Mouse (Mus musculus) frontal cortex, adult 2 months (tissue): Measurements from ENCODE around the gene Selenon. TPM values are rescaled to one million over a fixed set of nuclear protein-coding genes. Genes with fewer than 3 reads are reported as not detected.
A peak's percentile ranks its signal among the peaks of the same experiment; 100 is the strongest.
"Not testable (repeated sequence)": the region's sequence is repeated elsewhere in the genome, so short reads cannot be mapped to it uniquely, and the experiment has no call there.

Source experiments
- DNase-seq, 2 experiments: peaks; one replicate each; pipeline ENCODE4 v3.0.0; 2022; ENCODE audit warnings: low spot score in 1 of 2; ENCODE audit errors: extremely low spot score in 1 of 2
- polyA plus RNA-seq: library from polyadenylated mRNA; depleted of rRNA; stranded (reverse); fragments of >200 nt; gene quantifications from 2 replicates; pipeline ENCODE4 v1.2.3, GENCODE M21; 2012

The Selenon gene
- polyA plus RNA-seq, 1 experiment = 19.4 TPM

DNA sequence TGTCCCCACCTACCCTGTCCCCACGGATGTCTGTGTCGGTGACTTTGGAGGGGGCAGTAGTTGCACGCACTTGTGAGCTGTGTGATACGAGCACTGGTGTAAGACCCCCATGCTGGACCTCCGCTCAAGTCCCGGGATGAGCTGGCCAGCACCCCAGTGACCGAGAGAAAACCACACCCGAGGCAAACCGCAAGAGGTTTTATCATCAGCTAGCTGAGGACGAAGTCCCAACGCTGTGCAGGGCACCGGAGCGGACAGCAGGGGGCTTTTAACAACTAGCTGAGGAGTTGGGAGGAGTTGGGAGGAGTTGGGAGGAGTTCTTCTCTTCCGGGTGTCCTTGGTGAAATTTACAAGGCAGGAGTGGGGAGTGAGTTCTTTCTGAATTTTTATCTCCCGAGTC is 39.2 kb downstream of the Selenon start:
- peak in 1 of 2 experiments; percentile 63 for DNase-seq

DNA sequence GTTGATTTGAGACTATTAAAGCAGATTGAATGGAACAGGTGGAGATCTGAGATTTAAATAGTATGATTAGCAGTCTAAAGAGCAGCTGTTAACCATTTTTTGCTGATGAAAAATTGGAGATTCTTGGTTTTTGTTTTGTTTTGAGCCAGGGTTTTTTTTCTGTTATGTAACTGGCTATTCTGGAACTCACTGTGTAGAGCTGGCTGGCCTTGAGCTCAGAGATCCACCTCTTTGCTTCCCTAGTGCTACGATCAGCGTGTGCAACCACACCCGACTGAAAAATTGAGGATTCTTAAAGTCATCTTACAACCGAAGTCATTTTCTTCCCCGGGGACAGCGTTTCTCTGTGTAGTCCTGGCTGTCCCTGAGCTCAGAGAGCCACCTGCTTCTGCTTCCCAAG is 40.2 kb downstream of the Selenon start:
- no peak for DNase-seq

DNA sequence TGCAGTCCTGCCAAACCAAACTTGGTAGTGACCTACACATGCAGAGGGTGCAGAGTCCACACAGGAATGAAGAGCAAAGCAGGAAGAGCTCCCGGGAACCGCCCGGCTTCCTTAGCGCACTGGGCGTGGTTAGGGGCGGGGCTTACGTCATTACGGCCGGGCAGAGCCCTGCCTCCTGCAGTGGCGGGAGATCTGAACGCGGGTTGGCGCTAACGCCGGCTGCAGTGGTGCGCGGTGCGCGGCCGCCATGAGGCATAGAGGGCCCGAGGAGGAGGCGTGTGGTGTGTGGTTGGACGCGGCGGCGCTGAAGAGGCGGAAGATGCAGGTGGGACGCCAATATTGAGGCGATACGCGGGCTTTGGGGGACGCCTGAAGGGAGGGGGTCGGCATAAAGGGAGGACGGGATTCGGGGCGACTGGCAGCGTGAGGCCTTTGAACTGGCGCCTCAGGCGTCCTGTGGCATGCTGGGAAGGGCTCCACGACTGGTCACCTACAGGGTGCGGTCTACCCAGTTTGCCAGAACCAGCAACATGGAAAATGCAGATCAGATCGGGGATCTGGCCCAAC is 41.0 kb downstream of the Selenon start, which contains the start of gene Aunip:
Gene Aunip, plus strand, starts transcription at position 155 of the 567 bp plus-strand sequence.
- DNase-seq = peak in 1 of 2 experiments; percentile 87

DNA sequence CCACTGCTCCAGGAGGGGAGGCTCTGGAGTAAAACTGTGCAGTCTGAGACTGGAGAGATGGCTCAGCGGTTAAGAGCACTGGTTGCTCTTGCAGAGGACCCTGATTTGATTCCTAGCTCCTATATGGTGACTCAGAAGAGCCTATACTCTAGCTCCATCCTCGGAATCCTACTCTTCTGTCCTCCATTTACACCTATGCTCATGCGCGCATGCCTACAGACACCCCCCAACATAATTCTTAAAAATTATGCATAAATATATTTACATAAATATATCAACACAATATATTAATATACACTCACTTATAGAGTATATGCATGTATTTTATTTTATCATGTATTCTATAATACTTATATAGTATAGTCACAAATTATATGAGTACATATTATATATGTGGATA is 41.6 kb downstream of the Selenon start:
- DNase-seq = no peak

DNA sequence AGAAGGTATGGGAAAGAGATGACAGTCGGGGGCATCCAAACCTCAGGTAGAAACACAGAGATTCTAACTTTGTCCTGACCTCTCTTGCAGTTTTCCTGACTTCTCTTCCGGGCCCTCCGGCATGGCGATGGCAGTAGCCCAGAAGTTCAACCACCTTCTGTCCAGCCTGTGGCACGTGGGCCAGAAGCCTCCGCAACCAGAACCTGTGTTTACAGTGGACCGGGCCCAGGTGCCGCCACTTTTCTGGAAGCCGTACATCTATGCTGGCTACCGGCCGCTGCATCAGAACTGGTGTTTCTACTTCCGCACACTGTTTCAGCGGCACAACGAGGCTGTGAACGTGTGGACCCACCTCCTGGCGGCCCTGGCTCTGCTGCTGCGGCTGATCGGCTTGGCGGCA is 45.3 kb downstream of the Selenon start:
- DNase-seq = no peak

DNA sequence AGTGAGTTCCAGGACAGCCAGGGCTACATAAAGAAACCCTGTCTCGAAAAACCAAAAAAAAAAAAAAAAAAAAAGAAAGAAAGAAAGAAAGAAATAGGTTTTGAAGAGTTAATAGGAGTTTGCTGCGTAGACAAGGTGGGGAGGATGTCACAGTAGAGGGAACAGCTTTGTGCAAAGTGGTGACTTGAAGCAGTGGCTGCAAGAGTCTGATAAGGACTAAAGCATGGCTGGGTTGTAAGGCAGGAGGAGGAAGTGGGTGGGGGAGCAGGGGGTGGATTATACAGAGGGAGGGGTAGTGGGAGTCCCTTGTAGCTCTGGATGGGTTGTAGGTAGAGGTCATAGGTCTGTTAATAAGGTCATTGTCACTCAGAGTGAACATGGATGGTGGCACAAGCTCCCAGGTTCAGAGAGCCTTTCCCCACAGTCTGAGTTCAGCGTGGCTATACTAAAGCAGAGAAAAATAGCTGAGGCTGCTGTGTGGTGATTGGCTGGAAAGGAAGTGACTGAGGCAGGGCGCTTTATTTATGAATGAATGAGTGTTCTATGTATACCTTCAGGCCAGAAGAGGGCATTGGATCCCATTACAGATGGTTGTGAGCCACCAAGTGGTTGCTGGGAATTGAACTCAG is 45.9 kb downstream of the Selenon start:
- DNase-seq = no peak

DNA sequence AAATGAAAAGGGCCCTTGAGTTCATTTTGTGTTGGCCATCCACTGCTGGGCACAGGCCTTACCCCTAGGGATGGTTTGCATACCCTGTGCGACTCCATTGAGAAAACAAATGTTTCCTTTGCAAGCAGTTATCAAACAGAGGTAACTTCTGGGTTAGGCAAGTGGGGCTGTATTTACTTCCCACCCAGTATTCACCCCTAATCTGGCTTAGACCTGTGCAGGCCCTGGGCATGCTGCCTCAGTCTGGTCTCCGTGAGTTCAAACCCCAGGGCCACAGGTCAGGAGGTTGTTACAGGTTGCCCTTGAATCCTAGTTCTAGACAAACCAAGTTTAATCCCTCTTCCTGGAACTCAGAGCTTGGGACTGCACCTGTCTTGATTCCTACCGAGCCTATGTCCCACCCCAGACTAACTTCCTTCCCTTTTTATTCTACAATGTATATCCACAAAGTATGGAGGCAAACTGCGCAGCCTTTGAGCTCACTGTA is 46.6 kb downstream of the Selenon start:
- no peak for DNase-seq

DNA sequence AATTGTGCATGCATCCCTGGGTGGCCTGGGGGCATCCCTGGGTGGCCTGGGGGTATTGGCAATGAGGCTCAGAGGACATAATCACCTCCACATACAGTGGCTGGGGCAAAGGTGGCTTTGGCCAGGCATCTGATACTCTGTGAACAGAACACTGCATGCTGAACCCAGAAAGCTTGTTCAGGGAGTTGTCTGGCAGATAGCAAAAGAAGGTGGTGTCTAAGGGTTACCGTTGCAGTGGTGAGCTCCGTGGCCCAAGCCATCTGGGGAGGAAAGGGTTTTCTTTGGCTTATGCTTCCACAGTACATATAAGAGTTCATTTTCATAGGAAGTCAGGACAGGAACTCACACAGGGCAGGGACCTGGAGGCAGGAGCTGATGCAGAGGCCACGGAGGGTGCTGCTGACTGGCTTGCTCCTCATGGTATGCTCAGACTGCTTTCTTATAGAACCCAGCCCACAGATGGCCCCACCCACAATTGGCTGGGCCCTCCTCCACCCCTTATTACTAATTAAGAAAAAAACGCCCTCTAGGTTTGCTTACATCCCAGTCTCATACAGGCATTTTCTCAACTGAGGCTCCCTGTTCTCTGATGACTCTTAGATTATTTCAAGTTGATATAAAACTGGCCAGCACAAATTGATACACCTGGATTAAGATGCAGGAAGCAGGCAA is 48.1 kb downstream of the Selenon start:
- no peak for DNase-seq

DNA sequence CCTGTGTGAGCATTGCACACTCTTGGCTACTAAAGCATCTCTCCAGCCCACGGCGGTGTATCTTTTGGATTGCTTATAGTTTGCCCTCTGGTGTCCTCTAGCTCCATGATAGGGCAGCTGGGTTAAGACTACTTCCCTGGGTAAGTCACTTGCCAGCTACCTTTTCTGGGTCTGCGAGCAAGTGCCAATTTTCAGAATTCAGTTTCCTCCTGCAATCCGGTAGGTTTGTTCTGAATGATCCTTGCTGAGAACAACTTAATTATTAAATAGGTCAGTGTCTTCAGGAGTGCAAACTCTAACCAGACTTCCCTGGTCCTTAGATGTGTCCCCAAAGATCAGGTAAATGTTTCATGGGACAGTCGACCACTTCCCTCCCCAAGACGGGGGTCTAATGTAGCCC is 50.9 kb downstream of the Selenon start:
- DNase-seq = no peak

DNA sequence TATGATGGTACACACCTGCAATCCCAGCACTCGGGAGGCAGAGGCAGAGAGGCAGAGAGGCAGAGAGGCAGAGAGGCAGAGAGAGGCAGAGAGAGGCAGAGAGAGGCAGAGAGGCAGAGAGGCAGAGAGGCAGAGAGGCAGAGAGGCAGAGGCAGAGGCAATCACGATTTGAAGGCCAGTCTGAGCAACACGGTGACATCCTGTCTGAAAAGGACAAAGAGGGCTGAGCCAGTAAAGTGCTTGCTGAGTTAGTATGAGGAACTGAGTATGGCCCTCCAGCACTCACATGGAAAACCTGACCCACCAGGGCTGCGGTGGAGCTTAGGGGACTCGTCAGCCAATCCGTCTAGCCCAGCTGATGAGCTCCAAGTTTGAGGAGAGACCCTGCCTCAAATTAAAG is 53.0 kb downstream of the Selenon start:
- DNase-seq = not testable (repeated sequence)

DNA sequence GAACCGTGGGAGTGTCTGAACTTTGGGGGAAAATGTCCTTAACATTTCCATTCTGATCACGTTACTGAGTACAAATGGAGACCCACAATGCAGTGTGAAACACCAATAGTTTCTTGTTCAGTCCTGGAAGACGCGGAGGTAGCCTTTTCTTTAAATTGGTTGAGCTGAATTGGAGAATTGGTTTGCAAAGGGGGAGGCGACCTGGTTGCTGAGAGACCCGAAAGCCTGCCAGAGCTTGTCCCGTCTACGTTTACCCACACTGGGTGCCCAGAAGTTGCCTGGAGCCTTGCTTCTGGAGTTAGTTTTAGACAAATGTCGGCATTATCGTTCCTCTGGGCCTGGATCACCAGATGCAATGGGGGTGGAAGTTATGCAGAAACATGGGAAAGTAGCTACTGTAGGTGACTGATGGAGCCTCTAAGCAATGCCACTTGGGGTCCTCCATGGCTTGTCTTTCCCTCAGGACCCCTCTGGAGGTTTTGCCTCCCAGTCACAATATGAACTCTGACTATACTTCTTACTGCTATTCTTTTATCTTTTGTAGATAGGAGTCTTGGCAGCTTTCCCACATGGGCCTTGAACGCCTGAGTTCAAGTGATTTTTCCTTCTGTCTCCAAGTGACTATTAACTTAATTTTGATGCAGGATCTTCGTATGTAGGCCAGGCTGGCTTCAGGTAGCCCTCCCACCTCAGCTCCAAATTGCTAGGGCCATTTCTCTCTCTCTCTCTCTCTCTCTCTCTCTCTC is 53.8 kb downstream of the Selenon start:
- no peak for DNase-seq

DNA sequence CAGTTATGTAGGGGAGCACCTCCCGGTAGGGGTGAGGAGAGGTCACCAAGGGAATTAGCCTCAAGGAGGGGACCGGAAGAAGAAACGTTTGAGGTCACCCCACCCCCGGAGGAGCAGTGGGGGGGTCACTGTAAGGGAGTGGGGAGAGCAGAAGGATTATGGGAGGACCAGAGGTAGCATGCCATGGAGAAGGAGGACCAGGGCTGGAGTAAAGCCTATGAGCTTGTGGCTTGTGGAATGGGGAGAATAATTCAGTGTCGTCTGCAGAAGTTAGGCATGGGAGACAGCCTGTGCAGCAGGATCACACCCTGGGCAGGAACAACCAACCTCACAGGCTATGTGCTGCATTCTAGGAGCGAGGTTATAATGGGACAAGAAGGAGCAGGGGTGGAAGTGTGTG is 54.7 kb downstream of the Selenon start:
- DNase-seq = no peak

DNA sequence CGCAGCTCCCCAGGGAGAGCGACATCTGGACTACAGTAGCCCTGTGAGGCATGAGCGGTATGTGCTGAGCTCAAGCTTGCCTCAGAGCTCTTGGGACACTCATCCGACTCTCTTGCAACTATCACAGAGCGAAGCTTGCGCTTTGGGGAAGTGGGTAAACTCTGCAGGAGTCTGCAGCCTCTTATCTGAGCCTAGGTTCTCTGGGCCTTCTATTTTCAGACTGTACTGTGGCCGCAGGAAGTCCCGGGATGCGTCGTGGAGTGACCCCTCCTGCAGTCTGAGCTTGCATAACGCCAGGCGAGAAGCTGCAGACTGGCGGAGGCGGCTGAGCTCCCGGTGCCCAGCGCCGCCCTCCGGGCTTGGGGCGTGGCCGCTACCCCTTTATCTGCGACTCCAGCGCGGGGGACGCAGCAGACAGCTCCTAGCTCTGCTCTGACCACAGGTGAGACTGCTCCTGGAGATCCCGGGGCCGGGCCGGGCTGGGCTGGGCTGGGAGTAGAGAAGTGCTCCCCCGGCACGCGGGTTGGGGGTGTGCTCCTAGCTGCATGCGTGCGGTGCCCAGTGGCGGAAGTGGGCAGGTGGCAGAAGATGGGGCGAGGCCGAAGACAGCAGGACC is 55.3 kb downstream of the Selenon start, which contains the start of gene Paqr7:
Gene Paqr7, plus strand, starts transcription at position 103 of the 616 bp plus-strand sequence.
- DNase-seq = peak in 1 of 2 experiments; percentile 82

DNA sequence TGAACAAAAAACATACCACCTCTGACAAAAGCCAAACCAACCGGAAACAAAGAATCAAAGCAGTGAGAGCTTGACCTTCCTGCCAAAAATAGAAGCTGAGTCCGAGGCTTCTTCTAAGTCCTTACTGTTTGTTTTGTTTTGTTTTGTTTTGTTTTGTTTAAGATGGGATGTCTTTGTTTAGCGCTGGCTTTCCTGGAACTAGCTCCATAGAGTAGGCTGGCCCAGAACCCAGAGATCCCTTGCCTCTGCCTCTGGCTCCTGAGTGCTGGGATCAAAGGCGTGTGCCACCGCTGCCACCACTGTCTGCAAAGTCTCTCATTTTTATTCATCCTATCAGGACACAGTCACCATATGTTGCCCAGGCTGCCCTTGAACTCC is 56.4 kb downstream of the Selenon start:
- DNase-seq = no peak

DNA sequence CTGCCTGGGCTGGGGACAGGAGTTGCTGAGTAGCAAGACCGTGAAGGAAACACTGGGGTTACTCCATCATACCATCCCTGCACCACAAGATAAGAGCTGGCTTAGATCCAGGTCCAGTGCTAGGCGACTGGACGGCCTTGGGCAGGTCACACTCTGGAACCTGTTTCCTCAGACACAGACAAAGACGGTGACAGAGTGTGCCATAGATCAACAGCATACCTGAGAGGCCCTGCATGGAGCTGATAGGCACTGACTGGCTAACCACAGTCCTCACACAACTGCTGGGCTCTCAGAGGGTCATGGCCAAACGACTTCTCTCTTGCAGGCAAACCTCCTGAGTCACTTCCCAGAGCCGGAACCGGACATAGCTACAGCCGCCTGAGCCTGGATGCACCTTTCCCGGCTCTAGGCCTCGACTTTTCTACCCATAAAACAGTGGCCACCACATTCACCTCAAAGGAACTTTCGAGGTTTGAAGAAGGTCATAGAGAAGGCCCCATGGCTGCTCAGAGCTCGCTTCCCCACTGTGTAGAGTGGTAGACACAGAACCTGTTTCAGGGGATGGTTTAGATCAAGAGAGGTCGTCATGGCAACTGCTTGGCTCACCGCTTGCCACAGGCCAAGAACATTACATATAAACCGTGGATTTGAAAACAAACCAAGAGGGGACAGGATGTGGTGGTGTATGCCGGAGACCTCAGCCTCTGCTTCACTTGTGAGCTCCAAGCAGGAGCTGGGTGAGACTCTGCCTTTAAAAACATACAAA is 57.0 kb downstream of the Selenon start:
- no peak for DNase-seq

DNA sequence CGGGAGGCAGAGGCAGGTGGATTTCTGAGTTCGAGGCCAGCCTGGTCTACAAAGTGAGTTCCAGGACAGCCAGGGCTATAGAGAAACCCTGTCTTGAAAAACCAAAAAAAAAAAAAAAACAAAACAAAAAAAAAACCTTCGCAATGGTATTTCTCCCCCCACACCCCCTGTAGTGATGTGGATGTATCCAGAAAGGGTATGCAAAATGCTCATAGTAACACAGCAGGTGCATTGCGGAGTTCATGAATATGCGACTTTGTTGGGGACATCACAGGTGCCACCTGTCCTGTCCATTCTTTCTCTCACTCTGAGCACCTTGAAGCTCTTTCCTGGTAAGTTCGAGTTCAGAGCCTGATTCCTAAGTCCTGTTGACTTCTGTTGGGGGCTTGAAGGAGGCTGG is 57.8 kb downstream of the Selenon start:
- not testable (repeated sequence) for DNase-seq

DNA sequence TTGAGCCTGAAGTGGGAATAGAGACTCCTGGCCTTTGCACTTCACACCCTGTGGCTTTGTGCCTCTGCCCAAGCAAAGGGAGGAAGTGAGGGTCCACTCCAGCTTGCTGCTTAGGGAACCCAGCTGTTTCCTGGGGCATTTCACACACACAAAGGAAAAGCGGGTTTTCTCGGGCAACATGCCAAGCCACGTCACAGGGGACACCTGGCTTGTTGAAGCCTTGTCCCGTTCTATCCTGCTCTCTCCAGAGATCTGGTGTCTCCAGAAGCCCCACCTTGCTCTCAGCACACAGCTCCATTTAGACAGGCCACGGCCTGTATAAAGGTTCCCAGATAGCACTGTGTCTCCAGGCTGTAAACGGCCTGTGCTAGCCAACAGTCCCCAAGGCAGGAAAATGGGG is 60.2 kb downstream of the Selenon start:
- no peak for DNase-seq

DNA sequence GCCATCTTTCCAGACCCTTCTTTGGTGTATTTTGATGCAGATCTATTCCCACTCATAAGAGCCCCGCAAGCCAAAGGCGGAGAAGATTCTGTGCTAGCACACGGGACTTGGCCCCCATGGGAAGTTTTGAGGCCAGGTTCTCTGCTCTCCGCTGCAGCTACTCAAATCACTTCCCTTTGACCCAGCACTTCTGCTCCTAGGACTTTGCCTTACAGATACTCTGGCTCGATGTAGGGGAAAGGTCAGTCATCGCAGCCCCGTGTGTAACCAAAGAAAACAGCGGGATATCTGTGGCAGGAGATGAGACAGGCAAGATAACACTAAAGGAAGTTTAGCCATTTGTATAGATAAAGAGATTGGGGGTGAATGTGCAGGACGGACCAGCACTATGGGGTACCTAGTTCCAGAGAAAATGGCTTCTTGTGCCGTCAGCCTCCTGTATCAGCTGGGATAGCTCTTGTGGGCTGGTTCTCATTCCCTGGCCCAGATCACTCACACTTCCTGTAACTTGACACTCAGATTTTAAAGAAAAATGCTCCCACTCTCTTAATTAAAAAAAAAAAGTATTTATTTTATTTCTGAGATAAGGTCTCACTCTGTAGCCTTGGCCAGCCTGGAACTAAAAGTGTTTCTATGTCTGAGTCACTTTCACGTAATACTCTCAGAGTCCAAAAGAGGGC is 61.8 kb downstream of the Selenon start:
- DNase-seq = no peak

DNA sequence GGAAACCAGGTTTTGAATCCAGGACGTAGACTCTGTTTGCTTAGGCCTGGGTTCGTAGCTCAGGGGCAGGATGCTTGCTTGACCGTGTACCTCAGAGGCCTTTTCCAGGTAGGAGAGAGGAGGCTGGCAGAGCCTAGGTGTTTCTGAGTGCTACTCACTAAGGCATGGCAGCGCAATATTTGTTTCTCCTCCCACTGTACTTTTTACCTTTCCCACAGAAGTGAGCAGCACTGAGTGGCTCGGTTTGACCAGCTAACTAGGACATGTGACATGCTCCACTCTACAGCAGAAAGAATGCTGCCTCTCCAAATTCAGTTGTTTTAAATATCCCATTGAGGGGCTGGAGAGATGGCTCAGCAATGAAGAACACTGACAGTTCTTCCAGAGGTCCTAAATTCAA is 63.8 kb downstream of the Selenon start:
- DNase-seq = no peak
